Mouse (Mus musculus): Measurements from ENCODE around the gene Pkn1.

The Pkn1 gene

DNA sequence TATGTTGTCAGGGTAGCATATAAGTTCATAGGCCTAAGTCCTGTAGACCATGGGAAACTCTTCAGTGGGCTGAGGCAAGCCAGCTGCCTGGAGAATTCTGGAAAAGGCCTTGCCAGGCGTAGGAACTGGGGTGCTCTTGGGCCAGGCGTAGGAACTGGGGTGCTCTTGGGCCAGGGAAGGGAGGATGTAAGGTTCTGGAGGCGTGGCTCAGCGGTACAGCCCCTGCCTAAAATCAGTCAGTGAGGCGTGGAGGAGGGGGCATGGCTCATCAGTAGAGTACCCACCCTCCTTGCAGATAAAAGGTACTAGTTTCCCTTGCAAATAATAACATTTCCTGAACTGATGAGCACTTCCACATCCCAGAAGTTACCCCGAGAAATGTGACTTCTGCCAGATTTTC lies 44.3 kb downstream of the Pkn1 start:
- DNase-seq (ENCODE audit: low read depth, low spot score), result peak; percentile 7

- peak; percentile 33 for DNase-seq (ENCODE audit: low read depth, low spot score)
These were observed 45.3 kb downstream of the Pkn1 start for GRCm38 (mm10) chr8:83653662-83654017.

- DNase-seq (ENCODE audit: low read depth, low spot score), result peak; percentile 53
These were observed 46.0 kb downstream of the Pkn1 start for GRCm38 (mm10) chr8:83652744-83653661.

- peak; percentile 99 for DNase-seq (ENCODE audit: low read depth, low spot score)
These were observed 46.8 kb downstream of the Pkn1 start, which contains the start of gene Gipc1 for GRCm38 (mm10) chr8:83652030-83652743. Gene Gipc1, plus strand, starts transcription at chr8:83652677.

GRCm38 (mm10) chr8:83649699-83650098 lies 49.3 kb downstream of the Pkn1 start:
- peak; percentile 4 for DNase-seq (ENCODE audit: low read depth, low spot score)

DNA sequence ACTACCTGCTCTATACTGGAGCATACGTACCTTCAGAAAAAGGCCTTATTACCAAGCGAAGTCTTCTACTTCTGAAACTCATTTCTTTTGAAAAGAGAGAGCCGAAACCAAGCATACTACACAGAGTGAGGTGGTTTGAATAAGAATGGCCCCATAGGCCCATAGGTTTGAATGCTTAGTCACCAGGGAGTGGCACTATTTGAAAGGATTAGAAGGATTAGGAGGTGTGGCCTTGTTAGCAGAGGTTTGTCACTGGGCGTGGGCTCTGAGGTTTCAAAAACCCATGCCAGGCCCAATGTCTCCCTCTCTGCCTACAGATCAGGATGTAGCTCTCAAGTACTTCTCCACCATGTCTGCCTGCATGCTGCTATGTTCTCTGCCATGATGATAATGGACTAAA lies 50.9 kb downstream of the Pkn1 start:
- peak; percentile 52 for DNase-seq (ENCODE audit: low read depth, low spot score)

DNA sequence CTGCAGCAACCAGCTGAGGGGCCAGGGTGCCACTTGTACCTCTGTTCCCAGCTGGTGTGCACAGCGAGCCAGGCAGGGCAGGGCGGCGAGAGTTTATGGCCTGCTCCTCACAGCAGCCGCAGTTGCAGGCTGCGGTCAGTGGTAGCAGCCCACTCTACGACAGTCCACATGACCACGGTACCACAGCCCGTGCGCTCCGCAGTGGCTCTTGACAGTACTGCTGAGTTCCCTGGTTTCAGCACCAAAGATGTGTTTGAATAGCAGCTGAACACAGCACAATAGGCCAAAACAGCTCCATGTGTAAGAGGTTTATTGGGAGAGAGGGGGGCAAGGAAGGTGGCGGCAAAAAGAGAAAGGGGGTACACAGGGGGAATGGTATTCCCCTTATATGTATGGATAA lies 51.5 kb downstream of the Pkn1 start:
- peak; percentile 45 for DNase-seq (ENCODE audit: low read depth, low spot score)

- DNase-seq (ENCODE audit: low read depth, low spot score), result peak; percentile 19
These were observed 59.3 kb downstream of the Pkn1 start for GRCm38 (mm10) chr8:83639649-83640048.

DNA sequence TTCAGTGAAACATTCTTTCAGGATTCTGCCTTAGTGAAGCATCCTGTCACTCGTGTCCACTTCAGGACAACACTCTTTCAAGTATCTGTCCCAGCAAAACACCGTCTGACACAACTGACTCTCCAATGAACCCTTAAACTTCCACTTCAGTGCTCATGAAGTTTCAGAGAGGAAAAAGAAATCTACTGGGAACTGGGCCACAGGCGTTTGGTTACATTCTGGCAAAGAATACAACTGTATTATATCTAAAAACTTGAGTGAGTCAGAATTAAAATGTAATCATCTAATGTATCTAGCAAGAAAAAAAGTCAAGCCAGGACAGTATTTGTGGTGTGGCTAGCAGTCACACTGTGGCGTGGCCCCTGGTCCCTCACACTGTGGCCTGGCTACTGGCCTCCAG lies 60.1 kb downstream of the Pkn1 start:
- no peak for DNase-seq (ENCODE audit: low read depth, low spot score)

GRCm38 (mm10) chr8:83632083-83632707 lies 66.8 kb downstream of the Pkn1 start:
- DNase-seq (ENCODE audit: low read depth, low spot score), result peak; percentile 1

GRCm38 (mm10) chr8:83625676-83626299 lies 73.2 kb downstream of the Pkn1 start:
- DNase-seq (ENCODE audit: low read depth, low spot score), result peak; percentile 1

DNA sequence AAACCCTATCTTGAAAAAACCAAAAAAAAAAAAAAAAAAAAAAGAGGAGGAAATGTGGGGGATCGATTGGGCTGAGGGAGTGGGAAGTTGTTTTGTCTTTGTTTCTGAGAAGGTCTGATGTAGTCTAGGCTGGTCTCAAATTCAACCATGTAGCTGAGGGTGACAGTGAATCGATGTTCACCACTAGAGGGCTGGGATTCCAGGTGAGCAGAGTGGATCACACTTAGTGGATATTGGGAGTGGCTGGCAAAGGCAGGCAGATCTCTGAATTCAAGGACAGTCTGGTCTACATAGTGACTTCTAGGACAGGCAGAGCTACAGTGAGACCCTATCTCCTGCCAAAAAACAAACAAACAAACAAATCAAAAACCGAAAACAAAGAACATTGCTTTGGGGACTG lies 74.2 kb downstream of the Pkn1 start:
- DNase-seq (ENCODE audit: low read depth, low spot score), result no peak

- DNase-seq (ENCODE audit: low read depth, low spot score), result peak; percentile 8
These were observed 75.4 kb downstream of the Pkn1 start for GRCm38 (mm10) chr8:83623549-83623948.

DNA sequence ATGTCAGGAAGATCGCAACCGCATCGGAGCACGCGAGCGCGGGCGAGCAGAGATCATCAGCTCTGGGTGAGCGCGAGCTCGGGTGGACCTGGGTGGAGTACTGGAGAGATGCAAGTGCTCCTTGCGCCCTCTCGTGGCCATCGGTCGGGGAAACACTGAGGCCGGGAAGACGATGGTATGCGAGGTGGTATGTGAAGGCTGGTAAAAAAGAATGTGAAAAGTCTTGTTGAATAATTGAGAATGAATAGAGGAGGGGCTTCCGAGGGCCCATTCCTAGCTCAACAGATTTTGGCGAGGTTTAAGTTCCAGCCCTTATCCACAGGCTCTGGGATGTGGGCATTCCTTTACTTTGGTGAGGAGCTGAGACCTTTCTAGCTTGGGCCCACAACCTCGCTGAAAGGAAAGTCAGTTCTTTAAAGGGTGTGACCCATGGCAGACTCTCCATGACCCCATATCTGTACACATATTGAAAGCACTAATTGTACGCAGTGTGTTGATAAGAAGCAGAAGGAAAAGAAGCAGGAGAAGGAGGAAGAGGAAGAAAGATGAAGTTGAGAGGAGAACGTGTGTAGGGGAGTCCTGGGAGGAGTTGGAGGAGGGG lies 76.5 kb downstream of the Pkn1 start:
- DNase-seq (ENCODE audit: low read depth, low spot score), result peak; percentile 88

- no peak for DNase-seq (ENCODE audit: low read depth, low spot score)
These were observed 77.1 kb downstream of the Pkn1 start for GRCm38 (mm10) chr8:83621691-83622388.

- DNase-seq (ENCODE audit: low read depth, low spot score), result peak; percentile 8
These were observed 79.3 kb downstream of the Pkn1 start for GRCm38 (mm10) chr8:83619568-83620285.

GRCm38 (mm10) chr8:83618566-83618965 lies 80.4 kb downstream of the Pkn1 start:
- DNase-seq (ENCODE audit: low read depth, low spot score), result peak; percentile 55

- DNase-seq (ENCODE audit: low read depth, low spot score), result no peak
These were observed 81.9 kb downstream of the Pkn1 start for GRCm38 (mm10) chr8:83617111-83617510.

DNA sequence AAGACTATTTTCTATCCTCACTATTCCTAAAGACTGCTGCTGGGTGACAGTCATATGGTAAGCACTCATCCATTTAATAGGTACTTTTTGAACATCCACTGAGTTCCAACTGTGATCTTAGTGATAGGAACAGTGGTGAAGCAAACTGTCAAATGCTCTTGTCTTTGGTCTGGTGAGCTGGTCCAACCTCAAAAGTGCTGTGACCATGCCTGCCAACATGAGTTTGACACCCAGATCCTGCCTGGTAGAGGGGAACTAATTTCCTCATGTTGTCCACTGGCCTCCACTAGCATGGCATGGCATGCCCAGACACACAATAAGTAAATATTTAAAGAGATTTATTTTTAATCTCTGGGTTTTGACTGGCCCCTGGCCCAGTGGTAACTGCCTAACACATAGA lies 82.4 kb downstream of the Pkn1 start:
- no peak for DNase-seq (ENCODE audit: low read depth, low spot score)
